Mouse (Mus musculus): ENCODE measurements around the gene Polr3gl. TPM values are rescaled to one million over a fixed set of nuclear protein-coding genes. Genes with fewer than 3 reads are reported as not detected.

The Polr3gl gene
- total and polyA plus RNA-seq, 2 experiments from 2014 or later, result 10.3 to 37.1 TPM

GRCm38 (mm10) chr3:96561946-96562681 lies 31.9 kb downstream of the Polr3gl start:
- ATAC-seq (ENCODE audit: insufficient read depth, low read depth) (peak; percentile 25), DNase-seq (ENCODE audit: low spot score) (peak; percentile 69)
- Histone ChIP-seq H3K9ac (replicated peaks; ENCODE audit: low read depth, low read length) (peak overlapping the region; percentile 96), H3K27ac (ENCODE audit: low read depth) (peak overlapping the region; percentile 96), H3K9me3 (replicated peaks; ENCODE audit: control insufficient read depth, low read length) (no peaks in the 10 kb centered on the region), H3K4me3 (ENCODE audit: low read depth, low read length) (peak overlapping the region; percentile 73), H3K4me2 (ENCODE audit: low read depth, low read length) (peak overlapping the region; percentile 84), H3K4me1 (ENCODE audit: control insufficient read depth, insufficient read depth) (peaks cover 19% of the 10 kb centered on the region), H3K36me3 (replicated peaks; ENCODE audit: control insufficient read depth, insufficient read depth, low read length) (peaks cover 30% of the 10 kb centered on the region), H3K27me3 (ENCODE audit: control insufficient read depth, insufficient read depth, low read length) (no peaks in the 10 kb centered on the region)
- TF ChIP-seq CTCF (IDR thresholded peaks at IDR 0.05; ENCODE audit: low read depth) (no peak), EP300 (IDR thresholded peaks at IDR 0.05; ENCODE audit: low read depth) (no peak; the same call in 1 of the 2 replicates)
- whole genome bisulfite sequencing, result 28% methylated on average over 10 of the region's 10 CpGs

- H3K9ac ChIP-seq (replicated peaks; ENCODE audit: low read depth, low read length), result peak overlapping the region; percentile 96
- peak overlapping the region; percentile 73 for H3K4me3 ChIP-seq (ENCODE audit: low read depth, low read length)
- ATAC-seq (ENCODE audit: insufficient read depth, low read depth), result no peak
- no peaks in the 10 kb centered on the region for H3K27me3 ChIP-seq (ENCODE audit: control insufficient read depth, insufficient read depth, low read length)
- peak overlapping the region; percentile 84 for H3K4me2 ChIP-seq (ENCODE audit: low read depth, low read length)
- no peaks in the 10 kb centered on the region for H3K9me3 ChIP-seq (replicated peaks; ENCODE audit: control insufficient read depth, low read length)
- TF ChIP-seq EP300 (IDR thresholded peaks at IDR 0.05; ENCODE audit: low read depth), result no peak; the same call in 1 of the 2 replicates
- DNase-seq (ENCODE audit: low spot score), result no peak
- peaks cover 30% of the 10 kb centered on the region for H3K36me3 ChIP-seq (replicated peaks; ENCODE audit: control insufficient read depth, insufficient read depth, low read length)
- 39% methylated on average over 9 of the region's 9 CpGs for WGBS
- H3K27ac ChIP-seq (ENCODE audit: low read depth), result peak overlapping the region; percentile 96
- peaks cover 22% of the 10 kb centered on the region for H3K4me1 ChIP-seq (ENCODE audit: control insufficient read depth, insufficient read depth)
Observed at GRCm38 (mm10) chr3:96560881-96561668, 32.9 kb downstream of the Polr3gl start.

GRCm38 (mm10) chr3:96559911-96560850 lies 33.8 kb downstream of the Polr3gl start:
- Histone ChIP-seq H3K27ac (ENCODE audit: low read depth) (peak overlapping the region; percentile 96), H3K9me3 (replicated peaks; ENCODE audit: control insufficient read depth, low read length) (no peaks in the 10 kb centered on the region), H3K36me3 (replicated peaks; ENCODE audit: control insufficient read depth, insufficient read depth, low read length) (peaks cover 30% of the 10 kb centered on the region), H3K9ac (replicated peaks; ENCODE audit: low read depth, low read length) (peak overlapping the region; percentile 96), H3K4me2 (ENCODE audit: low read depth, low read length) (peak overlapping the region; percentile 84), H3K27me3 (ENCODE audit: control insufficient read depth, insufficient read depth, low read length) (no peaks in the 10 kb centered on the region), H3K4me1 (ENCODE audit: control insufficient read depth, insufficient read depth) (peaks cover 23% of the 10 kb centered on the region), H3K4me3 (ENCODE audit: low read depth, low read length) (peak overlapping the region; percentile 73)
- TF ChIP-seq EP300 (IDR thresholded peaks at IDR 0.05; ENCODE audit: low read depth) (peak; percentile 79; the same call in 1 of the 2 replicates), CTCF (IDR thresholded peaks at IDR 0.05; ENCODE audit: low read depth) (no peak)
- 13% methylated on average over 23 of the region's 23 CpGs for WGBS
- ATAC-seq (ENCODE audit: insufficient read depth, low read depth) (no peak), DNase-seq (ENCODE audit: low spot score) (no peak)

- ATAC-seq (ENCODE audit: insufficient read depth, low read depth) (no peak), DNase-seq (ENCODE audit: low spot score) (peak; percentile 56)
- peaks cover 24% of the 10 kb centered on the region for H3K4me1 ChIP-seq (ENCODE audit: control insufficient read depth, insufficient read depth)
- H3K4me3 ChIP-seq (ENCODE audit: low read depth, low read length), result peak overlapping the region; percentile 73
- 5% methylated on average over 12 of the region's 12 CpGs for WGBS
- TF ChIP-seq EP300 (IDR thresholded peaks at IDR 0.05; ENCODE audit: low read depth) (no peak; the same call in 1 of the 2 replicates), CTCF (IDR thresholded peaks at IDR 0.05; ENCODE audit: low read depth) (no peak)
- no peaks in the 10 kb centered on the region for H3K9me3 ChIP-seq (replicated peaks; ENCODE audit: control insufficient read depth, low read length)
- H3K27ac ChIP-seq (ENCODE audit: low read depth), result peak overlapping the region; percentile 96
- H3K4me2 ChIP-seq (ENCODE audit: low read depth, low read length), result peak overlapping the region; percentile 84
- H3K36me3 ChIP-seq (replicated peaks; ENCODE audit: control insufficient read depth, insufficient read depth, low read length), result peaks cover 30% of the 10 kb centered on the region
- no peaks in the 10 kb centered on the region for H3K27me3 ChIP-seq (ENCODE audit: control insufficient read depth, insufficient read depth, low read length)
- peak overlapping the region; percentile 96 for H3K9ac ChIP-seq (replicated peaks; ENCODE audit: low read depth, low read length)
Observed at GRCm38 (mm10) chr3:96559398-96559910, 34.5 kb downstream of the Polr3gl start.
